Mouse (Mus musculus): Measurements from ENCODE around the gene Slc20a1. TPM values are rescaled to one million over a fixed set of nuclear protein-coding genes. Genes with fewer than 3 reads are reported as not detected.

Gene Slc20a1
- polyA plus RNA-seq, 1 experiment from 2014 or later: 59.0 TPM

- ATAC-seq (ENCODE audit: low FRiP score, low TSS enrichment) (peak; percentile 5; the same call in 1 of the 2 replicates), DNase-seq (peak; percentile 65)
- Histone ChIP-seq H3K9me3 (ENCODE audit: control insufficient read depth, low read length) (no peaks in the 10 kb centered on the region), H3K27me3 (ENCODE audit: control insufficient read depth, insufficient read depth, low read length) (no peaks in the 10 kb centered on the region), H3K4me1 (ENCODE audit: control insufficient read depth, insufficient read depth, low read length) (peaks cover 25% of the 10 kb centered on the region), H3K27ac (replicated peaks; ENCODE audit: low read depth, low read length) (peak overlapping the region; percentile 93), H3K36me3 (ENCODE audit: control insufficient read depth, insufficient read depth, low read length) (peaks cover 33% of the 10 kb centered on the region), H3K4me3 (replicated peaks; ENCODE audit: low read depth, low read length) (peak overlapping the region; percentile 89), H3K9ac (replicated peaks; ENCODE audit: low read length) (peak overlapping the region; percentile 83), H3K4me2 (ENCODE audit: low read length) (peak overlapping the region; percentile 71)
- 16% methylated on average over 29 of the region's 31 CpGs for WGBS
These were observed 943 bp downstream of the Slc20a1 start for GRCm38 (mm10) chr2:129199328-129200085.

GRCm38 (mm10) chr2:129205000-129205399, 6.4 kb downstream of the Slc20a1 start:
- ATAC-seq (ENCODE audit: low FRiP score, low TSS enrichment): no peak
- H3K27ac ChIP-seq (replicated peaks; ENCODE audit: low read depth, low read length): no peak overlapping the region
- no peak for DNase-seq
- peaks cover 21% of the 10 kb centered on the region for H3K4me1 ChIP-seq (ENCODE audit: control insufficient read depth, insufficient read depth, low read length)
- no peak overlapping the region for H3K4me2 ChIP-seq (ENCODE audit: low read length)
- no peaks in the 10 kb centered on the region for H3K27me3 ChIP-seq (ENCODE audit: control insufficient read depth, insufficient read depth, low read length)
- H3K4me3 ChIP-seq (replicated peaks; ENCODE audit: low read depth, low read length): no peak overlapping the region
- no peak overlapping the region for H3K9ac ChIP-seq (replicated peaks; ENCODE audit: low read length)
- no peaks in the 10 kb centered on the region for H3K9me3 ChIP-seq (ENCODE audit: control insufficient read depth, low read length)
- WGBS: 79% methylated on average over 6 of the region's 6 CpGs
- peaks cover 88% of the 10 kb centered on the region for H3K36me3 ChIP-seq (ENCODE audit: control insufficient read depth, insufficient read depth, low read length)

DNA sequence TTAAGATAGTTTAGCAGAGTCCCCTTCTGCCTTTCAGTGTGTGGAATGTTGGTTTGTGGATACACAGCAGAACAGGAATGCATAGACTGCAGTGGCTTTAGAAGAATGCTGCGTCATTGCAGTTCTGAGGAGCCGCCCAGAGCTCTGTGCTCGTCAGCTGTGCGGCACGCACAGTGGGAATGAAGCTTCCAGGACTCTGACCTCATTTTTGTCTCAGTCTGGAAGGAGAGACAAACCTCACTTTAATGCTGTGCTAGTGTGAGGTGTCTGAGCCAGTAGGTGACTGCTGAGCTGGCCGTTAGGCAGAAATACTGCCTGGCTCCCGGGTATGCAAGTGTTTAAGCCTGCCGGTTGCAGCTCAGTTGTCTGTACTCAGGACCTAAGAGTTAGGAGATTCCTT, 8.3 kb downstream of the Slc20a1 start:
- H3K4me1 ChIP-seq (ENCODE audit: control insufficient read depth, insufficient read depth, low read length): peaks cover 3% of the 10 kb centered on the region; the same call in 1 of the 2 replicates
- no peaks in the 10 kb centered on the region for H3K27me3 ChIP-seq (ENCODE audit: control insufficient read depth, insufficient read depth, low read length)
- peaks cover 99% of the 10 kb centered on the region for H3K36me3 ChIP-seq (ENCODE audit: control insufficient read depth, insufficient read depth, low read length)
- no peaks in the 10 kb centered on the region for H3K9me3 ChIP-seq (ENCODE audit: control insufficient read depth, low read length)
- ATAC-seq (ENCODE audit: low FRiP score, low TSS enrichment): no peak
- no peak for DNase-seq
- no peak overlapping the region for H3K4me2 ChIP-seq (ENCODE audit: low read length)
- 92% methylated on average over 8 of the region's 8 CpGs for WGBS
- no peak overlapping the region for H3K9ac ChIP-seq (replicated peaks; ENCODE audit: low read length)
- H3K27ac ChIP-seq (replicated peaks; ENCODE audit: low read depth, low read length): no peak overlapping the region
- H3K4me3 ChIP-seq (replicated peaks; ENCODE audit: low read depth, low read length): no peak overlapping the region

- ATAC-seq (ENCODE audit: low FRiP score, low TSS enrichment) (no peak), DNase-seq (no peak)
- Histone ChIP-seq H3K4me1 (ENCODE audit: control insufficient read depth, insufficient read depth, low read length) (no peaks in the 10 kb centered on the region), H3K27ac (replicated peaks; ENCODE audit: low read depth, low read length) (no peak overlapping the region), H3K9ac (replicated peaks; ENCODE audit: low read length) (no peak overlapping the region), H3K27me3 (ENCODE audit: control insufficient read depth, insufficient read depth, low read length) (no peaks in the 10 kb centered on the region), H3K9me3 (ENCODE audit: control insufficient read depth, low read length) (no peaks in the 10 kb centered on the region), H3K36me3 (ENCODE audit: control insufficient read depth, insufficient read depth, low read length) (peaks cover 91% of the 10 kb centered on the region), H3K4me2 (ENCODE audit: low read length) (no peak overlapping the region), H3K4me3 (replicated peaks; ENCODE audit: low read depth, low read length) (no peak overlapping the region)
- WGBS: 95% methylated on average over 8 of the region's 8 CpGs
These were observed 9.7 kb downstream of the Slc20a1 start for GRCm38 (mm10) chr2:129208181-129208746.

GRCm38 (mm10) chr2:129210089-129210749, 11.7 kb downstream of the Slc20a1 start:
- Histone ChIP-seq H3K4me3 (replicated peaks; ENCODE audit: low read depth, low read length) (no peak overlapping the region), H3K9me3 (ENCODE audit: control insufficient read depth, low read length) (no peaks in the 10 kb centered on the region), H3K4me2 (ENCODE audit: low read length) (no peak overlapping the region), H3K27me3 (ENCODE audit: control insufficient read depth, insufficient read depth, low read length) (no peaks in the 10 kb centered on the region), H3K9ac (replicated peaks; ENCODE audit: low read length) (no peak overlapping the region), H3K36me3 (ENCODE audit: control insufficient read depth, insufficient read depth, low read length) (peaks cover 71% of the 10 kb centered on the region), H3K27ac (replicated peaks; ENCODE audit: low read depth, low read length) (no peak overlapping the region), H3K4me1 (ENCODE audit: control insufficient read depth, insufficient read depth, low read length) (no peaks in the 10 kb centered on the region)
- WGBS: 91% methylated on average over 8 of the region's 8 CpGs
- DNase-seq (no peak), ATAC-seq (ENCODE audit: low FRiP score, low TSS enrichment) (no peak)

GRCm38 (mm10) chr2:129211255-129211654, 12.7 kb downstream of the Slc20a1 start:
- ATAC-seq (ENCODE audit: low FRiP score, low TSS enrichment): no peak
- H3K4me3 ChIP-seq (replicated peaks; ENCODE audit: low read depth, low read length): no peak overlapping the region
- H3K9me3 ChIP-seq (ENCODE audit: control insufficient read depth, low read length): no peaks in the 10 kb centered on the region
- H3K4me1 ChIP-seq (ENCODE audit: control insufficient read depth, insufficient read depth, low read length): no peaks in the 10 kb centered on the region
- no peak overlapping the region for H3K4me2 ChIP-seq (ENCODE audit: low read length)
- H3K27me3 ChIP-seq (ENCODE audit: control insufficient read depth, insufficient read depth, low read length): no peaks in the 10 kb centered on the region
- H3K36me3 ChIP-seq (ENCODE audit: control insufficient read depth, insufficient read depth, low read length): peaks cover 61% of the 10 kb centered on the region
- 76% methylated on average over 4 of the region's 4 CpGs for WGBS
- no peak overlapping the region for H3K9ac ChIP-seq (replicated peaks; ENCODE audit: low read length)
- DNase-seq: peak; percentile 20
- no peak overlapping the region for H3K27ac ChIP-seq (replicated peaks; ENCODE audit: low read depth, low read length)

- no peak for ATAC-seq (ENCODE audit: low FRiP score, low TSS enrichment)
- 81% methylated on average over 2 of the region's 2 CpGs for WGBS
- Histone ChIP-seq H3K27me3 (ENCODE audit: control insufficient read depth, insufficient read depth, low read length) (no peaks in the 10 kb centered on the region), H3K36me3 (ENCODE audit: control insufficient read depth, insufficient read depth, low read length) (peaks cover 54% of the 10 kb centered on the region), H3K9me3 (ENCODE audit: control insufficient read depth, low read length) (no peaks in the 10 kb centered on the region), H3K4me1 (ENCODE audit: control insufficient read depth, insufficient read depth, low read length) (no peaks in the 10 kb centered on the region), H3K4me3 (replicated peaks; ENCODE audit: low read depth, low read length) (no peak overlapping the region), H3K4me2 (ENCODE audit: low read length) (no peak overlapping the region), H3K9ac (replicated peaks; ENCODE audit: low read length) (no peak overlapping the region), H3K27ac (replicated peaks; ENCODE audit: low read depth, low read length) (no peak overlapping the region)
- no peak for DNase-seq
These were observed 13.4 kb downstream of the Slc20a1 start for GRCm38 (mm10) chr2:129211957-129212356.

- DNase-seq: no peak
- Histone ChIP-seq H3K4me2 (ENCODE audit: low read length) (no peak overlapping the region), H3K27me3 (ENCODE audit: control insufficient read depth, insufficient read depth, low read length) (no peaks in the 10 kb centered on the region), H3K4me3 (replicated peaks; ENCODE audit: low read depth, low read length) (no peak overlapping the region), H3K27ac (replicated peaks; ENCODE audit: low read depth, low read length) (no peak overlapping the region), H3K9ac (replicated peaks; ENCODE audit: low read length) (no peak overlapping the region), H3K36me3 (ENCODE audit: control insufficient read depth, insufficient read depth, low read length) (peaks cover 48% of the 10 kb centered on the region), H3K4me1 (ENCODE audit: control insufficient read depth, insufficient read depth, low read length) (no peaks in the 10 kb centered on the region), H3K9me3 (ENCODE audit: control insufficient read depth, low read length) (no peaks in the 10 kb centered on the region)
- no peak for ATAC-seq (ENCODE audit: low FRiP score, low TSS enrichment)
- 93% methylated on average over 7 of the region's 7 CpGs for WGBS
These were observed 14.0 kb downstream of the Slc20a1 start for GRCm38 (mm10) chr2:129212566-129212965.

All from midbrain, embryonic 14.5 days (tissue).